Mouse (Mus musculus): ENCODE data around the gene Sgms2. TPM values are rescaled to one million over a fixed set of nuclear protein-coding genes. Genes with fewer than 3 reads are reported as not detected.

The Sgms2 gene
- total RNA-seq, 4 experiments from 2014 or later: 1.6 to 4.5 (median 2.7) TPM

GRCm38 (mm10) chr3:131488403-131488802 lies 2.8 kb downstream of the Sgms2 start:
- DNase-seq (ENCODE audit: low spot score in 2 of 2): no peak

DNA sequence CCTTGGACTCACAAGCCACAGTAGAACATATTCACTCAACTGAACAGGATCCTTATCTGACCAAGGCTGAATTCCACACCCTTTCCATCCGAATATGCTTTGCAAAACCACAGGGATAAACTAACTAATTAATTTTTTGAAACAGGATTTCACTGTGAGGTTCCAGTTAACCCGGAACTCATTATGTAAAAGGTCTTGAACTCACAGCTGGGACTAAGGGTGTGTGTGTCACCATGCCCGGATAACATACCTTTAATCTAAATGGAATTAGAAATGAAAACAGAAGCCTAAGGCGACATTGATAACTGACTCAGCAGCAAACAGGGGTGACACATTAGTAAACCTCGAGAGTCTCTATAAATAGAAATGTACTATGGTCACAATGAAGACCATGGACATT lies 5.8 kb downstream of the Sgms2 start:
- no peak for DNase-seq (ENCODE audit: low spot score in 2 of 2)

DNA sequence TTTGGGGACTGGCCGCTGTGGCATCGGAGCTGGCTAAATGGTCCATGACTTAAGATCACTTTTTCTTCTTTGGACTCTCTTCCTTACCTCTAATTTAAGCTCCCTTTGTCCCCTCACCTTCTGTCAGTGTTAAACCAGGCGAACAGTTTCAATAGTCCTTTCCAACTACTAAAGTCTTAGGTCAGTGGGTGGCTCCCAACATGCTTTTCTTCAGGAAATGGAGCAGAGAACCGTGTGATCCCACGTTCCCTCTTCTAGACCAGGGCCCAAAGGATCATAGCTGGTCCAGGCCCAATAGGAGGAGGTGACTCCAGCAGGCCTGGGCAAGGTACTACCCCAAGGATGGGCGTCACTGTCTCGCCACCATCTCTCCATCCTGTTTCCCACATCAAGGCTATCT lies 7.6 kb downstream of the Sgms2 start:
- DNase-seq (ENCODE audit: low spot score in 2 of 2): no peak

GRCm38 (mm10) chr3:131481976-131482712 lies 9.1 kb downstream of the Sgms2 start:
- DNase-seq (ENCODE audit: low spot score in 2 of 2): no peak

- DNase-seq (ENCODE audit: low spot score in 2 of 2): no peak
Observed at GRCm38 (mm10) chr3:131480659-131481058, 10.6 kb downstream of the Sgms2 start.

- DNase-seq (ENCODE audit: low spot score in 2 of 2): no peak
Observed at GRCm38 (mm10) chr3:131479415-131479814, 11.8 kb downstream of the Sgms2 start.

DNA sequence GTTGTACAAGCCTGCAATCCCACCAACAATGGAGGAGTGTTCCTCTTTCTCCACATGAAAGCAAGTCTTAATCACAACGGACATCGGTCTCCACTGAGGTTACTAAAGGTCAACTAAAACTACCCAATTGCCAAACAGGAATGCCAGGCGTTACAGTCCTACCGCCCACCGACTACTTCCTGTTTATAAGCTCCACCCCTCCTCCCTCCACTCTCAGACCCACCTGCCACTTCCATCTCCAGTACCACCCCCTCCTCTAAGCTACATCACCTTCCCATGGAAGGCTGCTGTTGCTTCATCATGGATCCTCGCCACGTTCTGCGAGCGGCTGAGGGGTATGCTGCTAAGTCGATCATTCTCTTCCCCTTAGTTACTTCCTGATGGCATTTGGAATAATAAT lies 15.2 kb downstream of the Sgms2 start:
- DNase-seq (ENCODE audit: low spot score in 2 of 2): no peak

DNA sequence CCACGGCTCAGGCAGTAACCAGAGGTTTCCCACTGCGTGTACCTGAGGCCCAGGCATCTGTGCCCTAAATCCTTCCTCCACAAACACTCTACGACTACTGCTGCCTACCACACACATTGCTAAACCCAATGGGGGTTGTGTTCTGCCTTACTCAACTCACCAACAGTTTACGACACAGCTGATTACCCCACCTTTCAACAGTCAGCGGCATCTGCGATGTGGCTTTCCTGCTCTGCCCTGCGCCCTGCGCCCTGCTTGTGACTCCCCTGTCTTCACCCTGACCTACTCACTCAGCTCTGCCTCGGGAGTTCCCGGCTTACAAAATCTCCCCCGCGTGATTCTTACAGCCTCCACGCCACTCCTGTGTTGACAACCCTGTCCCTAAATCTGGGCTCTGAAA lies 16.7 kb downstream of the Sgms2 start:
- DNase-seq (ENCODE audit: low spot score in 2 of 2): no peak

- no peak for DNase-seq (ENCODE audit: low spot score in 2 of 2)
Observed at GRCm38 (mm10) chr3:131473496-131473895, 17.7 kb downstream of the Sgms2 start.

DNA sequence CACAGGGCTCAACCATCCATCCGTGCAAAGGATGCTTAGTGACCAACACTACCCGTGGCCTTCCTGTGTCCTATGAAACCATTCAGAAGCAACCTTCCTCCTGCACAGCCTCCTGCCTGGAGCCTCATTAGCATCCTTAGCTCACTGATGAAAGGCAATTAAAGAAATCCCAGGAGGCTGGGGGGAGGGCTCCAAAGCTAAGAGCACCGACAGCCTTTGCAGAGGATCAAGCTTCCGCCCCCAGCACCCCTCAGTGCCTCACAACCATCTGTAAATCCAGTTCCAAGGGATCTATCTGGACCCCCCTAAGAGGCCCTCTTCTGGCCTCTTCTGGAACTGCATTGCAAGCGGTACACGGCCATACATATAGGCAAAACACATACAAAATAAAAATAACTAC lies 19.4 kb downstream of the Sgms2 start:
- no peak for DNase-seq (ENCODE audit: low spot score in 2 of 2)

DNA sequence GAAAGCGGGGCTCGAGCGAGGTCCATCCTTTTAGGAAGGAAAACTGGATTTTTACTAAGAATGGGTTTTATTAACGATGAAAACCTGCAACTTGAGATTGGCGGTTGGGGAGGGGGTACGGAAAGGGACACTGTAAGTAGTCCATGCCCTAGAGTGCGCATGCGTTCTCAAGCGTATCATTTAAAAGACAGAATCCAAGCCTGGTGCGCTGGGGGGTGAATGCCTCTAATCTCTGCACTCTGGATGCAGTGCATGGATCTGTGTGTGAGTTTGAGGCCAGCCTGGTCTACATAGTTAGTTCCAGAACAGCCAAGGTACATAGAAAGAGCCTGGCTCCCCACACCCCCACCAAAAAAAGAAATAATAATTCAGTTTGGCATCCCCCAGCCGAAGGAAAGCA lies 19.8 kb downstream of the Sgms2 start:
- no peak for DNase-seq (ENCODE audit: low spot score in 2 of 2)

GRCm38 (mm10) chr3:131470837-131471236 lies 20.4 kb downstream of the Sgms2 start:
- DNase-seq (ENCODE audit: low spot score in 2 of 2): no peak

GRCm38 (mm10) chr3:131469636-131470035 lies 21.6 kb downstream of the Sgms2 start:
- no peak for DNase-seq (ENCODE audit: low spot score in 2 of 2)

- no peak for DNase-seq (ENCODE audit: low spot score in 2 of 2)
Observed at GRCm38 (mm10) chr3:131466371-131466770, 24.8 kb downstream of the Sgms2 start.

DNA sequence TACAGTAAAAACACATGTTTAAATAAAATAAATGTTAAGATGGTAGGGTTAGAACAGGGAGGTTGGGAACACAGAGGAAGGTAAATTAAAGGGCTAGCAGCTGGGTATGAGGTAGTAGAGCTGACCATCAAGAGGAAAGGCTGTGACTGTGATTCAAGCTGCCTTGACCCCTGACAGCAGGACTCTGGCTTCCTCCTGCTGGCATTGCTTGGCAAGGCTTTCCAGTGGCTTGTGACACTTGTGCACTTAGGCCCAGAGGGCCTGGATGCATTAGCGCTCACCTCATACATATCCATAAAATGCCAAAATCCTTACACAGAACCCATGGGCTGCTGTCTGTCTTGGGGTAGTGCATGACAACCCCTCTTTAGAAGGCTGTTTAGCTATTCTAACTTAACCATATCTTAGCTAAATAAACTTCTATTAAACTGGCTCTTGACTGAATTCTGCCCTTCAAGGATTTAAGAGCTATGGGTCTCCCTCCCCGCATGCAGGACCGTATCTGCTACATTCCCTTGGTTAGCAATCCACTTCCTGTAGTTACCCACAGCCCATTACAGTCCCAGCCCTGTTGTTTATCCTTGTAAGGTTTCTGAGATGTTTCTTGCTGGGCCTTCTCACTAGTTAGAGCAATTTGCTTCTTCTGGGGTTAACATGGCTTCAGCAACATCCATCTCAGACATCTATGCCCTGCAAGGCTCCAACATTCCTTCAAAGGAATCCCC lies 25.5 kb downstream of the Sgms2 start:
- DNase-seq (ENCODE audit: low spot score in 2 of 2): no peak

DNA sequence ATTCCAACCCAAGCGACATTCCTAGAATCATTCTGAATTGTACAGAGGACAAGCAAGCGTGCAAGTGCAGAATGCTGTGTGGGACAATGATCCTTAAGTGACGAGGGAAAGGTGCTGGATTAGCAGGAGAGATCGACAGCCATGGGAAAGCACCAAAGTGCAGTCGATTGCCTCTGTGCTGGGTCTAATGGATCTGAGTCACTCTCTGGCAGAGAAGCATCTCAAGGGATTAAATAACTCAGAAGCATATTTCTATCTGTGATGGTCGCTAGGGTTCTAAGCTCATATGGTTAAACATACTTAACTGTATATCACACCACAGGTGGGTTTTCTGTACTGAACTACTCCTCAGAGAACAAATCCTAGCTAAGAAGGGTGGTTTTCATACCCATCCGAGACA lies 118.2 kb downstream of the Sgms2 start:
- no peak for DNase-seq (ENCODE audit: low spot score in 2 of 2)

GRCm38 (mm10) chr3:131368678-131369077 lies 122.5 kb downstream of the Sgms2 start:
- no peak for DNase-seq (ENCODE audit: low spot score in 2 of 2)

GRCm38 (mm10) chr3:131367452-131367851 lies 123.8 kb downstream of the Sgms2 start:
- DNase-seq (ENCODE audit: low spot score in 2 of 2): no peak

DNA sequence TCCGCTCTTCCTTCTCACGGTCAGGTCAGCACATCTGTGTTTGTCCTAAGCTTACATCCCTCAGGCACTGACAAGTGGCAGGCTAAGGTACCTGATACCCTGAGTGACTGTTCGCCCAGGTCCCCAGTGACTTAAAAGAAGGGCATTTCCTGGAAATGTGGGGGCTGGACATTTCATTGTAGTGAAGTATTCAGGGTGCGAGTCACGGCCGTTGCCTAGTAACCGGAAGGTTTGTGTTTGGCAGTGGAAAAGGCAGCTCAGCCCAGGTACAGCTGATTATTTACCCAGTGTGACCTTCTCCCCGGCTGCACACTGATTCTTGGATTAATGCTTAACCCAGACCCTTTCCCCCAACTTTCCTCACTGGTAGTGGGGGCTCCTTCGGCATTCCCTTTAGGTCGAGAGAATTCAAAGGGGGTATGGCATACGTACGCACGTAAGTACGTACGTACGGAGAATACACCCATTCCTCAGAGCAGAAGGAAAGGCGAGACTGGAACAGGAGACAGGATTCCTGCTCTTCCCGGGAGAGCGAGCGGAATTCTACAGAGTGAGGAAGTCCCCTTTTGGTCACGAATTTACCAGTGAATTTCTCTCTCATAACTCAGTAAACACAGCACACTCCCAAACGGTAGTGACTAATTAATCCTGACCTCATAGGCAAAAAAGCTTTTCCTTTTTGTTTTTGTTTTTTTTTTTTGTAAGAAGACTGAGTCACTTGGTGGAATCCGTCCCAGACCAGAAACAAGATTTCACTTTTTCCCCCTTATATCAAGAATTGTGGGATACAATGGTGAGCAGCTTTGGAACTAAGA lies 126.4 kb downstream of the Sgms2 start:
- no peak for DNase-seq (ENCODE audit: low spot score in 2 of 2)

DNA sequence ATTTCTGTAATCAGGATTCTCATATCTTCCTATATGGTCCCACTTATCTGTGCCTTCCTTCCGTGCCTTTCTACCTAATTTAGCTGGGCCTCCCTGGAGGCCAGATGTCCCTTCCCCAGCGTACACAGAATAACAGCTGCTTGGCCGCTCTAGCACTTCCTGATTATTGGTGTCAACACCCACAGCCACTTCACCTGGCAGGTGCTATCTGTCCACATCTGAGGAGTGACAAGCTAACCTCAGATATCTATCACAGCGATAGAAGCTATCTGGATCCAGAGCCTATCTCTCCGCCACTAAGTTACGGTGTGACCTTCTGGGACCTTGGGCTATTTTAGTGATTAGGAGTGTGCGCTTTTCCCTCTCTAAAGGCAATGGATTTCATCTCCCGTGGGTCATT lies 127.0 kb downstream of the Sgms2 start:
- DNase-seq (ENCODE audit: low spot score in 2 of 2): no peak

DNA sequence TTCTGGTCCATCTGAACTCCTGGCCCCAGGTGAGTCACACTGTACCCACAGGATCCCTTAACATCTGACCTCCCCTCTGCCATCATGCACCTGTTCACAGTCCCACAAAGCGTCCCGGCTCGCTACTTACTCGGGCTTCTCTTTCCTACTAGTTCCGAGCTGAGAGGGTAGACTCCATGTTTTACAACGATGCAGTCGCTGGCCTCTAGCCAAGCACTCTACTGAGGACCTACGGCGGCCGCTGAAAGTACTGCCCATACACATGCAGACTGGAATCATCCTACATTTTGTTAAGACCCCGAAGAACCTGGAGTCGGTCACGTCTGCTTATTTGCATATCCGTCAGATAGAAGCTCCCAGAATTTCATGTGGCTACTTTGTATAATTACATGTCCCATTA lies 127.6 kb downstream of the Sgms2 start:
- no peak for DNase-seq (ENCODE audit: low spot score in 2 of 2)

- no peak for DNase-seq (ENCODE audit: low spot score in 2 of 2)
Observed at GRCm38 (mm10) chr3:131361960-131362359, 129.3 kb downstream of the Sgms2 start.
